Mouse (Mus musculus): ENCODE results near the gene Dtx1.

GRCm38 (mm10) chr5:120698181-120698580, 13.5 kb downstream of the Dtx1 start:
- TF ChIP-seq CTCF (IDR thresholded peaks at IDR 0.05; ENCODE audit: low read depth, low read length): no peak
- TF ChIP-seq TAL1 (conservative IDR thresholded peaks at IDR 0.05; ENCODE audit: low read depth, low read length): no peak
